Mouse (Mus musculus) kidney, adult 8-10 months (tissue): ENCODE results near the gene Olfr1105.

ENCODE experiments used
- DNase-seq, 2 experiments: peaks; one replicate each; pipeline ENCODE4 v3.0.0; 2022

Olfr1105 gene

DNA sequence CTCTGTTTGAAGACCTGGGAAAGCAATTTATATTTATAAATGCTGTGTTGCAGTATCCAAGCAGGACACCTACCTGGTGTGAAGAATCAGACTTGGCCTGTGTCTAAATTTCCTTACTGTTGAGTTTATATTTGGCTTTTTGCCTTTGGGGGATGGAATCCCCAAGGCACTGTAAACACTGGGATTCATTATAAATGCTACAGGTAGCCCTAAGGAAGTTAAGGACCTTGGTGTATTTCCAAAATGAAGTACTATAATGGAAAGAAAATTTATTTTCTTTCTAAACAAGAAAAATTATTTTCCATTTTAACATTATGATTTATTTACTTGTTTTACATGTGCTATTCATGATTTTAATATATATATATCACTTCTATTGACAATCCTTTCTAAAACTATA, at the start of gene Olfr1105:
Gene Olfr1105 (minus strand): TSS at position 101 of the 400 bp plus-strand sequence.
- DNase-seq, result no peak

DNA sequence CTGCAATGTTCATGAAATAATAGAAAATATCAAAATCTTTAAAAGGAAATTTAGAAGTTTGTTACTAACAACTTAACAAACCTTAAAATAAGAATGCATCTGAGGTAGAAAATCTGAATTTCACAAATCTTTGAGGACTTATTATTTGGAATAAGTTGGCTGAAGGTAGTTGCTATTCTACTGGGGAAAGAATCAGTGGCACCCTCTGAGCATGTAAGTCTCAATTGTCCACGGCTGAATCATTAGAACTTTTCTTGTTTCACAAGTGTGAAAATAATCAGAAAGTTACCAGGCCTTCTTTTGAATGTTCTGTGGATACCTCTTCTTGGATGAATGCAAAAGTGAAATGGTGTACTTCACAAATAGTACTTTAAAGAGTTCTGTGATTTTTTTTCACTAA, 39.4 kb upstream of the Olfr1105 start, which contains the start of gene Olfr1107:
Gene Olfr1107 (minus strand): TSS at position 101 of the 400 bp plus-strand sequence.
- DNase-seq, result no peak

DNA sequence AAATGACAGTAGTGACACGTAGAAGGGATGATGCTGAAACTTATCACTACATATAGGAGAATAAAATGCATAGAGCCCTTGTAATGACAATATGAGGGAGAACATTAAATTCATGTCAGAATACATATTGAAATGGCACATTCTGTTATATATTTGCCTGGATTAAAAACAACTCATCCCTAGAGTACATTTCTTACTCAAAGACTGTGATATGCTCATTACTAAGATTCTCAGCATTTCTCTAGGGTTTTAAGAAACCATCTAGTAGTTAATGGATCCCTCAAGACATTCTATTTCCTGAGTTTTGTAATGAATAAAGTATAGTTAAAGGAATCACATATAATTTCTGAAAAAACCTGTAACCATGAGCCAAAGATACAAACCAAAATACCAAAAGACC, 15.8 kb upstream of the Olfr1105 start, which contains the start of gene Olfr1106:
Gene Olfr1106 (minus strand): TSS at position 101 of the 400 bp plus-strand sequence.
- DNase-seq, result no peak

DNA sequence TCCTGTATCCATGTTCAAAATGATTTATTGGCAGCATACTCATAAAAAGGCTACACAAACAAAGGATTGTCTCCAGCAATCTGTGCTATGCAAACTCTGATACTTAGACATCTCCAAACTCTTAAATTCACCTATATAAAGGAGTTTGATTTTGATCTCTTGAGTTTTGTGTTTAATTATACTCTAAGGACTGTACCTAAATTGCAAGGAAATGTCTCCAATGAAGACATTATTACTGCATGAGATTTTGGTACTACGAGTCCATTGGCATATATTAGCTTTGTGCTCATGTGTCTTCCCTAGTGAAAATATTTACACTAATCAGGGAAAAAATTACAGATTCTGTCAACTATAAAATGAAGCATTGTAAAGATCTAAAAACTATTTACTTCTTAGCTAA, 9.4 kb downstream of the Olfr1105 start, which contains the start of gene Olfr1104:
Gene Olfr1104 (minus strand): TSS at position 101 of the 400 bp plus-strand sequence.
- no peak for DNase-seq

DNA sequence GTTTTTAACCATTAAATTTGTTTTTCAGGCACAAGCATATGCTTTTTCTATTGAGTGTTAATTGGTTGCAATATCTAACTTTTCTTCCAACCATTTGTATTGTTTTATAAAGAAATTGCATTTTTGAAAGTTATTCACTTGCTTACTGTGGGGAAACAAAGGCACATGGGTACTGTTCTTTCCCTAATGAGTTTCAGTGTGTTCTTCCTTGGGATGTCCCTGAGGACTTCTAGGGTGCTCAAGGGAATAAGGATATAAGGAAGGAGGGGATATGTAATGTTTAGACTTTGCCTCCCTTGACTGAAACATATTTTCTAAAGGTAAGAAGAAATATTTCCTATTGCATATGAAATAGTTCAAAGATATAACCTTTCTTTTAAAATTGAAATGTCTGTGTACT, 38.2 kb downstream of the Olfr1105 start, which contains the start of gene Olfr1102:
Gene Olfr1102 (plus strand): TSS at position 301 of the 400 bp plus-strand sequence.
- DNase-seq, result no peak

DNA sequence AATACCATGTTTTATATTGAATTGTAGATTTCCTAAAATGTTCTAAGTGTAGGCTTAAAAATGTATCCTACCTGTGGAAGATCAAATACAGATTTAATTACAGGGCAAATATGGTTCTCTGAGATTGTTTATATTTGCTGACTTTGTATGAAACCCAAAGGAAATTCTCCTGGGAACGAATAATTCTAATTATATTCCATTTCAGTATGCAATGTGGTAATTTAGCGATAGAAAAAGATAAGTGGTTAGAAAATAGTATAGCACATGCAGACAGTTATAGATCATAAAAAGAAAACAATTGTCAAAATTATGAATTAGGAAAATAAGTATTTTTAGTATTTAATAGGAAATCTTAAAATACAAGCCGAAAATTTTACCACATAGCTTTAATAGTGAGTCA, 45.2 kb downstream of the Olfr1105 start, which contains the start of gene Olfr1101:
Gene Olfr1101 (minus strand): TSS at position 101 of the 400 bp plus-strand sequence.
- DNase-seq, result no peak
